Mouse (Mus musculus): ENCODE measurements around the gene Prr14l.
A peak's percentile ranks its signal among the peaks of the same experiment; 100 is the strongest.
"Not testable (repeated sequence)": the region's sequence is repeated elsewhere in the genome, so short reads cannot be mapped to it uniquely, and the experiment has no call there.

The Prr14l gene

DNA sequence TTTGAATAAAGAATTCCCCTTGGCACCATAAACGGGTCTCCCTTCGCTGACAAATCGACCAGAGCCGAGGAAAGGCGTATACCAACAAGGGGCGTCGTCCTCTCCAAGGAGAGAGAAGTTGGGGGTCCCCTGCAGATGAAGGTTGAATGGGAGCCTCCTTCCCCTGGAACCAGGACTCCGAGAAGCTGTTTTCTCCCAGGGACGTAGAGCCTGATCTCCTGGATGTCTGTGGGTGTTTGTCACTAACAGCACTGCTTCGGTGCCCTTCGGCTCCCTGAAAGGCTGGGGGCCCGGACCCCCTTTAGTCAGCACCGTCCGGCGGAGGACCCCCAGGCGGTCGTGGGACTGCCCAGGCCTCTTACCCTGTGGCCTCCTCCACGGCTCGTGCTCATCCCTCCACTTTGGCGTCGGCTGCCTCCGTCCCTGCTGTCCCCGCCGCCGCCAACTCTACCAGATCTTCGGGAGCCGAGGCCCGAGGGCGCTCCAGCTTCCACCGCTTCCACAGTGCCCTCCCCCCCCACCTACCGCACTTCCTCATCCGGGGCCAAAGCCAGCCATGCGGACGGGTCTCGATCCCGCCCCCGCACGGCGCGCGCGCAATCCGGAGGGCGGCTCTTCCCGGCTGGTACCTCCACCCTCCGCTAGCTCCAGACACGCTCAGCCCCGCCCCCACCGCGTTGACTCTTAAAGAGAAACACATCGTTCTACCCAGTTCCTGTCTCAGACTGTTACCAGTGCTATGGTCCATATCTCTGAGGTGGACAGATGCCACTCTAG, at the start of gene Prr14l:
Prr14l (minus strand) TSS at position 526 of the 777 bp plus-strand sequence.
- peak; percentile 92 to 100 for DNase-seq (ENCODE audit: low spot score in 2 of 2)

DNA sequence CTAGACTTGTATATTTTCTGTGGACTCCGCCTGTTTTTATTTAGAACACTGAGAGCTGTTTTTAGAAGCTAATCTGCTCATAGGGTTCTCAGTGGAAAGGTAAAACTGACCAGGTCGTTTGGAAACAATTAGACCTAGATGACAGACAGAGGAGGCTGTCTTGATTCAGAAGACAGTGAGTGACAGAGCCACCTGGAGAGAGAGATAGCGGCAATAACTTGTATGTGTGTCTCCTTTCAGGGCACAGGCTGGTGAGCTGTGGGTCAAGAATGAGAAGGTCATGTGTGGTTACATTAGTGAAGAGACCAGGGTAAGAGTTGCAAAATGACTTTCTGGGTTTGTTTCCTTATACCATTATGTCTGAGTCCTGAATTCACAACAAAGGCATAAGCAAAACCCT, 32.7 kb upstream of the Prr14l start:
- no peak for DNase-seq (ENCODE audit: low spot score in 2 of 2)

DNA sequence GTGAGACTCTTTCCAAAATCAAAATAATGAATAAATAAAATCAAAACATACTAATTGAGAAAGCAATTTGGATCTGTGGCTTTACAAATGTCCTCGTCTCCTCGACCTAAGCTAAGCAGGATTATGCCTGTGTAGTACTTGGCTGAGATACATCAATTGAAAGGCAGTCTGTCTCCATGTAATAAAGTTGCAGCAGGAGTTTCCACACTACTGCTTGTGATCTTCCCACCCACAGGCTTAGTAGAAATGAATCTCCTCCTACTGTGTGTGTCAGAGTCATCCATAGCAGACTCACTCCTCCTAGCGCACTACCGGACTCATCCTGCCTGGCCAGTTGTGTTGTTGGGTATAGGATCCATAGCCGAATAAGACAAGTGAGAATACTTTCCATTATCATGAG, 18.3 kb upstream of the Prr14l start:
- DNase-seq (ENCODE audit: low spot score in 2 of 2) = no peak

DNA sequence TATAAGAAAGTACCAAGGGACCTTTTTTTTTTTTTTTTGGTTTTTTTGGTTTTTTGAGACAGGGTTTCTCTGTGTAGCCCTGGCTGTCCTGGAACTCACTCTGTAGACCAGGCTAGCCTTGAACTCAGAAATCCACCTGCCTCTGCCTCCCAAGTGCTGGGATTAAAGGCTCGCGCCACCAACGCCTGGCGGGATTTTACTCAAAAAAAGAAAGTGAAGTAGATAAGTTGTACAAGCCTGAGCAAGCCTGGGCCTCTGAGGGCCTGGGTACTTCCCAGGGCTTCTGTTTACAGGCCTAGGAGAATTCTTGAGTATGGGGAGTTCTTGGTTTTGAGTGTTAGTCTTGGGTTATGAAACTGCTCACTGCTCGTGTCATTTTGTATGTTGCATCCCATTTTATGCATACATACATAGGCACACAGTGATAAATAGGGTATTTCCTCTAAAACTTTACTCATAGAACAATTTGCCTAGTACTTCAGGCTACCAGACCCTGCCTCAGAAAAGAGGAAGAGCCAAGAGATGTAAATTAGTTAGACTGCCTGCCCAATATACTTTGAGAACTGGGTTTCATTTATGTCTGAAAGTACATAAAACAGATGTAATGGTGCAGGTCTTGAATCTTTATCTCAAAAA, 15.5 kb upstream of the Prr14l start:
- DNase-seq (ENCODE audit: low spot score in 2 of 2) = no peak

DNA sequence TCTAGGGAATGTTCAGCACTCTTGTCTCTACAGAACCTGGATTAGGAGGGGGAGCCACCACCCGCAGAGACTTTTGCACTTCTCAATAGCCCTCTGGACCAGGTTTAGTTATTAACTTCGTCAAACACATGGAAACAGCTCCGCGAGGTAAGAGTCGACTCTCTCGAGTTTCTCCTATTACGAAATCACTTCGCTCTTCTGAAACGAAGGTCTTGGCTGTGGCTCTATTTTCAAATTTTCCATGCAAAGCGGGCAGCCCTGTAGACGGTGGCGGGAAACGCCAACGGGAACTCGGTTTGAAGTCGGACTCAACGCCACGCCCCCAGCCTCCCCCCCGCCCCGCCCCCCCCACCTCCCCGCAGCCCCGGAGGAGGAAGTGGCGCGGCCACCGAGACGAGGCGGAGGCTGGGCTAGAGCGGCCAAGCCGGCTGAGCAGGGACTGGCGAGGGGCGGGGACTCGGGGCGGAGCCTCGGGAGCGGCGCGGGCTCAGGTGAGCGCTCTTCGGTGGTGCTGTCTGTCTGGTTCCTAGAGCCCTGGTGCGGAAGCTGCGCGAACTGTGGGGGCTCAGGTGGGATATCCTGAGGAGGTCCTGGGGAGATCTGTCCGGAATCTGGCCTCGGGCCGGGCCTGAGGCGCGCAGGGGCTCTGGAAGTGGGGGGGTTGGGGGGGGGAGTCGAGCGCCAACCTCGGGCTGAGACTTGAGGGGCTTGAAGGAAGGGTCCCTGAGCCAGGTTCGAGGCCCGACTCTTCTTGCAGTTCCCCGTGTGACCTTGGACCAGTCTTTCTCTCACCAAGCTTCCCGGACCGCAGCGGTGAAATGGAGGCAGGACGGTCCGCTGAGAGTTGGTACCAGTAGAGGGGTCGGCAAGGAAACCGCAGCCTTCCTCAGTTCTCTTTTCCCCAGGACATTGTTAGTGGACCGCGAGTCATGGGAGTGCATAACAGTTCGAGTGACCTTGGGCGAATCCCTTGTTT, 9.5 kb upstream of the Prr14l start, which contains the start of gene Depdc5:
Depdc5 (plus strand) TSS at position 449 of the 976 bp plus-strand sequence.
- DNase-seq (ENCODE audit: low spot score in 2 of 2) = peak; percentile 48 to 83

DNA sequence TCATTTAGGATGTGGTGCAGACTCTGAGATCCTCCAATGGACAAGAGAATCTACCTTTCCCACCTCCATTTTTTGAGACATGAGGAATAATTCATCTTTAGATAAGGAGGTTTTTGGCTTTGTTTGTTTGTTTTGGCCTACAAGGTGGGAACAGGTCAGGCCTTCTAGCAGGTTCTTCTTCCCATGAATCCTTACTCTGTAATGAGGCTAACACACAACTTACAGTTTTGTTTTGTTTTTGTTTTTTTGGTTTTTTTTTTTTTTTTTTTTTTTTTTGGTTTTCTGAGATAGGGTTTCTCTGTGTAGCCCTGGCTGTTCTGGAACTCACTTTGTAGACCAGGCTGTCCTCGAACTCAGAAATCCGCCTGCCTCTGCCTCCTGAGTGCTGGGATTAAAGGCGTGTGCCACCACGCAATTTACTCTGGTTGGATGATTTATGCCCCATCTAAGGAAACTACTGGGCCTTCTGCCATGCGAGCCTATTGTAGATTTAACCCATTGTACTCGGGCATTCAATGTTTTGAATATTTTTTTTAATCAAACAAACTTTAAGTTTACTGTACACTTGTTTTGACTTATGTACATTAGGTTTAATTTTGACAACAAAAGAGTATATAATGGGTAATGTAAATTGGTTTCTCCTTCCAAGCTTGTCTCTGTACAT, 8.5 kb upstream of the Prr14l start:
- no peak for DNase-seq (ENCODE audit: low spot score in 2 of 2)

DNA sequence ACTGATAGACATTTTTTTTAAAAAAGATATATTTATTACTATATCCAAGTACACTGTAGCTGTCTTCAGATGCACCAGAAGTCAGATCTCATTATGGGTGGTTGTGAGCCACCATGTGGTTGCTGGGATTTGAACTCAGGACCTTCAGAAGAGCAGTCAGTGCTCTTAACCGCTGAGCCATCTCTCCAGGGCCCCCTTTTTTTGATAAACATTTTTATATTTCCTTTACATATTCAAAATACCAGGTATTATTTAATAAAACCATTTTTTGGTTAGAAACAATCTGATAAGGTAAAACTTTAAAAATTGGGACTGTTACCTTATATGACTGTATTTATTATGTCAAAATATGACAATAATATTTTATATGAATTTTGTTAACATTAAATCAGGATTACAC, 7.0 kb upstream of the Prr14l start:
- no peak for DNase-seq (ENCODE audit: low spot score in 2 of 2)

DNA sequence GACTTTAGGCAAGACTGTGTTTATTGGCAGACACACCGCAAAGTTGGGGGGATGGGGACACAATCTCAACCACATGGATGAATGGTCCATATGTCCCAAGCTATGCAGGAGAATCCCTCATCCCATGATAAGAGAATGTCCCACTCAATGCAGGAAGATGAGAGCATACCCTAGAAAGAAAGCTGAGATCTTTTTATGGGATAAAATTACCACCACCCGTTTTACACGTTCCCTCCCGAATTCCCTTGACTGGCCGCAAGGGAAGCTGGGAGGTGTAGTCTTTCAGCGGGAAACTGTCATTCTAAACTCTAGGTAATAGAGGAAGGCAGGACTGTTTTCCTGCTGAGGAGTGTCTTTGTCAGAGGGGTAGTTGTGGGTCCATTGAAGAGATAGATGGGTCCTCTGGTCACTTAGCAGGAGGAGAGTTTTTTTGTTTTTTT, 3.7 kb upstream of the Prr14l start:
- peak in 1 of 2 experiments; percentile 58 for DNase-seq (ENCODE audit: low spot score in 2 of 2)

DNA sequence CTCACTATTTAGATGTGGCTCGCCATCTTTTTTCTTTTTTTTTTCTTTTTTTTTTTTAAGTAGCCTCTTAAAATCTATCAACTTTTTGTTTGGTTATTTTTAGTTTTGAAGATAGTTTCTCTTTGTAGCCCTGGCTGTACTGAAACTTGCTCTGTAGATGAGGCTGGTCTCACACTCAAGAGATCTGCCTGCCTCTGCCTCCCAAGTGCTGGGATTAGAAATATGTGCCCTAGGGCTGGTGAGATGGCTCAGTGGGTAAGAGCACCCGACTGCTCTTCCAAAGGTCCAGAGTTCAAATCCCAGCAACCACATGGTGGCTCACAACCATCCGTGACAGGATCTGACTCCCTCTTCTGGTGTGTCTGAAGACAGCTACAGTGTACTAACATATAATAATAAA, 1.2 kb upstream of the Prr14l start:
- DNase-seq (ENCODE audit: low spot score in 2 of 2) = not testable (repeated sequence)

DNA sequence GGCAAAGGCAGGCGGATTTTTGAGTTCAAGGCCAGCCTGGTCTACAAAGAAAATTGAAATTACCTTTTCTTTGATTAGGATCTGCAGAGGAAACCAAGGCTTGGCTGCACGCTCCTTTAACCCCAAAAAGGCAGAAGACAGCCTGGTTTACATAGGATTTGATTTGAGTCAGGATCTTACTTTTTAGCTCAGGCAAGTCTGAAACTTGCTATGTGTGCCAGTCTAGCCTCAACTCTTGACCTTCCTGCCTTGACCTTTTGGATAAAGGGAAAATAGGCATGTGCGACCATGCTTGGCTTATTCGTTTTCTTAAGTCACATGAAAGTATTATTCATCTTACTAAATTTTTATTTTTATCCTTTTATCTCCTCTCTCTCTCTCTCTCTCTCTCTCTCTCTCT, 762 bp upstream of the Prr14l start:
- no peak for DNase-seq (ENCODE audit: low spot score in 2 of 2)

DNA sequence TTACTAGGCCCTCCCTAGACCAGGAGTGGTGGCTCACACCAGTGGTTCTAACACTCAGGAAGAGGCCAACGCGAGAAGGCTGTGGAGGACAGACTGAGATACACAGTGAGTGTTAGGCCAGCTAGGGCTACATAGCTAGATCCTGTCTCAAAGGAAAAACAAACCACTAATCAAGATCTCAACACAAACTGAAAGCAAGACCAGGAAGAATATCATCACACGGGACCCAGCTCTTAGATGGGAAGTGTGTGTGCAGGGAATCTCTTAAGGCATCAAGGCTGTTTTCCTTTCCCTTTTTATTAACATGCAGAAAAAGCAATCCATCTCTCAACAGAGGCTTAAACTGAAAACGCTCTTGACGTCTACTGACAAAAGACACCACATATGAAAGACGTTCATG, 2.0 kb downstream of the Prr14l start:
- no peak for DNase-seq (ENCODE audit: low spot score in 2 of 2)

DNA sequence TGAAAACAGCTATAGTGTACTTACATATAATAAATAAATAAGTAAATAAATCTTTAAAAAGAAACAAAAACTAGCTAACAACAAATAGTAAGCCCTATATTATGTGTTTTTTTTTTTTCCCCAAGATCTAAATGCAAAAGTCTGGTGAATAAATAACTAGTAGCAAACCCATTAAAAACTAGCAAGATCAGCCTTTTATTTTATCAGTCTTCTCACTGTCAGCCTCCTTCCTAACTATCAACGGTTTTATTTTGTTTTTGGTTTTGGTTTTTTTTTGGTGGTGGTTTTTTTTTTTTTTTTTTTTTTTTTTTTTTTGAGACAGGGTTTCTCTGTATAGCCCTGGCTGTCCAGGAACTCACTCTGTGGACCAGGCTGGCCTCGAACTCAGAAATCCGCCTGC, 4.5 kb downstream of the Prr14l start:
- DNase-seq (ENCODE audit: low spot score in 2 of 2) = not testable (repeated sequence)

DNA sequence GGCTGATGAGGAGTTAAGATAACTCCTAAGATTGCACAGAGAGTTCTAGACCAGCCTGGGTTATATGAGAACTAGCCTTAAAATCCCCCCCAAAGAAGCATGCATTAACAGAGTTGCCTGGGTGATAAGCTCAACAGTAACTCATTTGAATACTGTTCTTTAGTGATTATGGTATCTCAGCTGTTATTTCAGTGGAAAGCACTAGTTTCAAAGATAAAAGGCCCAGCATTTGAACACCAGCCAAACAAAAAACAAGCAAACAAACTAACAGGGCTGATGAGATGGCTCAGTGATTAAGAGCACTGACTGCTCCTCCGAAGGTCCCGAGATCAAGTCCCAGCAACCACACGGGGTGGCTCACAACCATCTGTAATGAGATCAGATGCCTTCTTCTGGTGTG, 4.9 kb downstream of the Prr14l start:
- no peak for DNase-seq (ENCODE audit: low spot score in 2 of 2)

DNA sequence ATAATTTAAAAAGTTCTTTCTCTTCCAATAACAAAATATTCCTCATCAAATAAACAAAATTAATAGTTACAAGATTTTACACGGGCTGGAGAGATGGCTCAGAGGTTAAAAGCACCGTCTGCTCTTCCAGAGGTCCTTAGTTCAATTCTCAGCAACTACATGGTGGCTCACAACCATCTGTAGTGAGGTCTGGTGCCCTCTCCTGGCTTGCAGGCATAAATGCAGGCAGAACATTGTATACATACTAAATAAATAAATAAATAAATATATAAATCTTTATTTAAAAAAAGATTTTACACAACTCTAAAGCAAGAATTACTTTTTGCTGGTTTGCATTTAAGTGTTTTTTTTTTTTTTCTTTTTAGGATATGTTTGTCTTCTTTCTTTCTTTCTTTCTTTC, 14.0 kb downstream of the Prr14l start:
- no peak for DNase-seq (ENCODE audit: low spot score in 2 of 2)

DNA sequence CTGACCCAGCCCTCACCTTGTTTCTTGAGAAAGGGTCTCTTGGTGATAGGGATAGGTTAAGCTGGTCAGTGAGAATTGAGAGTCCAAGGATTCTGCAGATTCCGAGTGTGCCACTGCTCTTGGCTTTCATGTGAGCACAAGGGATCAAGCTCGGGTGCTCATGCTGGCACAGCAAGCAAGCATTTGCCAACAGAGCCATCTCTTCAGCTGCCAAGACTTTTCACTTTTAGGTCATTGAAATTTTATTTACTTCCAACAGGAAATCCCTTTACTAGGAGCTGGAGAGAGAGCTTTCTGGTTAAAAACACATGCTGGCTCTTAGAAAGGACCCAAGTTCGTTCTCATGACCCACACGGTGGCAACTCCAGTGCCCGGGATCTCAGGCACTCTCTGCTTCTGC, 17.1 kb downstream of the Prr14l start:
- no peak for DNase-seq (ENCODE audit: low spot score in 2 of 2)

DNA sequence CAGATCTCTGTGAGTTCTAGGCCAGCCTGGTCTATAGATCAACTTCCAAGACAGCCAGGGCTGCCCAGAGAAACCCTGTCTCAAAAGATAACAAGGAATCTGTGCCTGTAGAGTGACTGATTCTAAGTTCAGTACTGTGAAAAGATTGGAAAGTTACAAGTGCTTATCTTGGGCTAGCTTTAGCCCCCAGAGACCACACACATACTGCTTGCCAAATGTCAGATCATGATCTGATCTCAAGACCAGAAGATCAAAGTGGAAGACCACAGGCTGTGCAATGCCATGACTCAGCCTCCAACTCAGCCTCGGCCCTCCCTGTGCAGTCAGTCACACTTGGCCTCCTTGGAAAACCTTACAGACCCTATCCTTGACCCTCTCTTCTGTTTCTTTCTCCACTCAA, 19.6 kb downstream of the Prr14l start:
- DNase-seq (ENCODE audit: low spot score in 2 of 2) = no peak

DNA sequence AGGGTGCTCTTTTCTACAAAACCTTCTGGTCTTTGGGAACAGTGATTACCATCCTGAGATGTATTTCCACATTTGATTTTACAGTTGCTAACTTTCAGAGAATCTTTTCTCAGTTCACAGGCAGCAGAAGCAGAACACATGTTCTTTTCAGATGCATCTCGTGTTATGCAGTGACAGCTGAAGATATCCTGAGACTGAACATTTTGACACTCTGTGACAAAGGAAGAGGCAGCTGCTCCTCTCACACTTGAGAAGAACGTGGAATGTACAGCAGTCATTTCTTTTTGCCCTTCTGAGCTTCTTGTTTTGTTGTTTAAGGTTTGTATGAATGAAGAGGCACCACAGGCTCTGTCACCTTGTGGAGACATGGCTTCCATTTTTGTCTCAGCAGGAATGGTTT, 24.0 kb downstream of the Prr14l start:
- DNase-seq (ENCODE audit: low spot score in 2 of 2) = no peak

DNA sequence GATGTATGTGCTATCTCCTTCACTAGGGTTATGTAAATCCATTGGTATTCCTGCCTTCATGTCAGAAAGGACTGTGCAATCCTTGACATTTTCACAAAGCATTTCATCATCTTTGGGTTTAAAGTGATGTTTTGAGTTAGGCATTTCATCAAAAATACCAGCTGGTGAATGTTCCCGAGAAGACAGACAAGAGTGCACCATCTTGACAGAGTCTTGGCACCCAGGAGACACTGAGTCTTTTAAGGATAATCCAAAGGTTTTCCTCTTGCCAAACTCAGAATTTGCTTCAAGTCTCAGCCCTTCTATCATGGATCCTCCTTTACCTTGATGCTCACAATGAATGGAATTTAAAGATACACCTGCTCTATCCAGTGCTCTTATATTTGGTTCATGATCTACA, 25.3 kb downstream of the Prr14l start:
- not testable (repeated sequence) for DNase-seq (ENCODE audit: low spot score in 2 of 2)

DNA sequence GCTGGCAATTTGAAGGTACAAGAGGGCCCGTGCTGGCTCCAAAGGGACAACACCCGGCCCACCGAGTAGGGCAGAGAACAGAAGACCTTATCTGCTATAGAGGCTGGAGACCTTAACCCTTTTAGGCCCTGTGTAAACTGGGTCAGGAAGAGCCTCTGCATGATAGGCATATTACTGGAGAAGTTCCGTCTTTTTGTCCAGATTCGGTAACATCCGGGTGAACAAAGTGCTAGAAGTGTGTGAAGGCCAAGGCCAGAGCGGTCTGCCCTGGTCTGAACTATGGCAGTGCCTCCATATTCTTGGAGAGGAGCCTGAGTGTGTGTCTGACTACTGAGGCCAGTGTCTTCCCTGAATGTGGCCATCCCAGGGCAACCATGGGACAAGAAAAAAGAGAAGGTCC, 27.0 kb downstream of the Prr14l start, which contains the start of gene Gm20671:
Gm20671 (minus strand) TSS at position 101 of the 400 bp plus-strand sequence.
- no peak for DNase-seq (ENCODE audit: low spot score in 2 of 2)

DNA sequence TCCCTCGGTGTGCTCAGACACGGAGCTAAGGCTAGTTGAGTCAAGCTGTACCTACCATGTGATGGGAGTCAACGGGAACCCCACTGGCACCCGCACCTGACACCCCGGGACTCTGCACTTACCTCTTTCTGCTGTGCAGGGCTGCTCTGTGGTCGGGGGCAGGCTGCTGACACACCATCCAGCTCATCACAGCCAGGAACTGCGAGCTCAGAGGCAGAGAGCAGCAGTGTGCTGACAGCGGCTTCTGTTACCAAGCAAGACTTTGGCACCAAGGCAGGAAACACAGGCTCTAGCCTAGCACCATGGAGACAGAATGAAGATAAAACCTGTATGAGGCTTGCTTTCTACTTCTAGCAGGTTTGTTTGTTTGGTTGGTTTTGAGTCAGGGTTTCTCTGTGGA, 33.6 kb downstream of the Prr14l start:
- no peak for DNase-seq (ENCODE audit: low spot score in 2 of 2)

DNA sequence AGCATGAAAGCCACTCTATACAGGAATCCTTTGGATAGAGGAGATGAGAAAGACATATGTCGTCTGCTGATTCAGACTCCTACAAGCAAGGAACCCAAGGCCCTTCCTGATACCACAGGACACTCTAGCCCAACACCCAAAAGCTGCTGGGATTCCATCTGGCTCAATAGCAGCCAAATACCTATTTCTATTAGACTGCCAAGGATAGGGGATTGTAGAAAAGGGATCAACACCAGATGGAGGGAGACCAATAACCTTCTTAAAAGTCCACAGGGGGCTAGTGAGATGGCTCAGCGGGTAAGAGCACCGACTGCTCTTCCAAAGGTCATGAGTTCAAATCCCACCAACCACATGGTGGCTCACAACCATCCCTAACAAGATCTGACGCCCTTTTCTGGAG, 38.7 kb downstream of the Prr14l start:
- DNase-seq (ENCODE audit: low spot score in 2 of 2) = no peak

DNA sequence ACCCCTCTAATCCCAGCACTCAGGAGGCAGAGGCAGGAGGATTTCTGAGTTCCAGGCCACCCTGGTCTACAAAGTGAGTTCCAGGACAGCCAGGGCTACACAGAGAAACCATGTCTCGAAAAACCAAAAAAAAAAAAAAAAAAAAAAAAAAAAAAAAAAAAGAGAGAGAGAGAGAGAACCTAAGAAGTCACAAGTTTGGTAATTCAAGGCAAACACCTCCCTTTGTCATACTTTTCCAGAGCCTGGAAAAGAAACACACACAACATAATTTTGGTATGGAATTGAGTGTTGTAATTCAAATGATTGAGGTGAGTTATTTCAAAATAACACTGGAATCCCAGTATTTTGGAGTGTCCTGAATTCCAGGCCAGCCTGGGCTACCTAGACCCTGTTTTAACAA, 67.6 kb downstream of the Prr14l start:
- DNase-seq (ENCODE audit: low spot score in 2 of 2) = not testable (repeated sequence)

Data from left cerebral cortex, adult 9 months (tissue).